Mouse (Mus musculus) G1E (cell line): ENCODE data around the gene Pla2g6. TPM values are rescaled to one million over a fixed set of nuclear protein-coding genes. Genes with fewer than 3 reads are reported as not detected.

Experiments
- ATAC-seq: 2 replicates; pipeline ENCODE4 v1.8.0; 2016; ENCODE audit warnings: mild to moderate bottlenecking; ENCODE audit not compliant: insufficient number of reproducible peaks, poor library complexity, low FRiP score, severe bottlenecking; ENCODE audit errors: extremely low read depth
- DNase-seq: peaks from one replicate; pipeline ENCODE4 v3.0.0; 2012; ENCODE audit warnings: low spot score
- H3K27me3 ChIP-seq: 2 replicates; pipeline ENCODE4 v1.6.1; 2012; ENCODE audit warnings: mild to moderate bottlenecking, low read length, inconsistent platforms; ENCODE audit not compliant: insufficient read depth
- H3K36me3 ChIP-seq: replicated peaks from 2 replicates; pipeline ENCODE3; 2012; ENCODE audit warnings: mild to moderate bottlenecking, inconsistent platforms
- H3K4me1 ChIP-seq: 2 replicates; pipeline ENCODE4 v1.6.1; 2012; ENCODE audit warnings: low read depth, low read length, inconsistent platforms, mixed read lengths; ENCODE audit not compliant: insufficient read depth
- H3K4me3 ChIP-seq: 2 replicates; pipeline ENCODE4 v1.5.1; 2012; ENCODE audit warnings: low read depth, mild to moderate bottlenecking, inconsistent platforms, low read length, moderate library complexity, mixed read lengths
- H3K9me3 ChIP-seq: replicated peaks from 2 replicates; pipeline ENCODE4 v1.6.1; 2012; ENCODE audit warnings: inconsistent platforms
- CTCF ChIP-seq: IDR thresholded peaks from 2 replicates; pipeline ENCODE4 v1.5.1; 2012; ENCODE audit warnings: low read depth, low read length, inconsistent platforms, mixed read lengths
- GATA1 ChIP-seq: IDR thresholded peaks from 2 replicates; pipeline ENCODE4 v1.6.1; 2012; ENCODE audit warnings: borderline replicate concordance, low read length, inconsistent platforms, mixed read lengths
- GATA2 ChIP-seq: IDR thresholded peaks from 2 replicates; pipeline ENCODE4 v1.6.1; 2012; ENCODE audit warnings: low read depth, low read length, inconsistent platforms, borderline replicate concordance
- POLR2AphosphoS5 ChIP-seq: IDR thresholded peaks from 2 replicates; pipeline ENCODE4 v1.6.1; 2012; ENCODE audit warnings: low read depth, low read length, inconsistent platforms; ENCODE audit not compliant: insufficient replicate concordance
- TAL1 ChIP-seq: conservative IDR thresholded peaks from 2 replicates; pipeline ENCODE4 v1.6.1; 2012; ENCODE audit warnings: low read depth, low read length, inconsistent platforms, mixed read lengths
- polyA plus RNA-seq: library from polyadenylated mRNA; stranded (reverse); fragments of >175 nt; gene quantifications from 2 replicates; pipeline ENCODE4 v1.2.3, GENCODE M21; 2012
- total RNA-seq, 2 experiments: library from RNA; stranded (forward) in 1 of 2; stranded (reverse) in 1 of 2; fragments of 200-1000 nt in 1 of 2; fragments of >200 nt in 1 of 2; fragmentation: Nextera tagmentation in 1 of 2; gene quantifications; 2 replicates each; pipeline ENCODE4 v1.2.3; 2014 to 2017

The Pla2g6 gene
- total and polyA plus RNA-seq, 3 experiments, result 6.5 to 26.4 (median 24.5) TPM

DNA sequence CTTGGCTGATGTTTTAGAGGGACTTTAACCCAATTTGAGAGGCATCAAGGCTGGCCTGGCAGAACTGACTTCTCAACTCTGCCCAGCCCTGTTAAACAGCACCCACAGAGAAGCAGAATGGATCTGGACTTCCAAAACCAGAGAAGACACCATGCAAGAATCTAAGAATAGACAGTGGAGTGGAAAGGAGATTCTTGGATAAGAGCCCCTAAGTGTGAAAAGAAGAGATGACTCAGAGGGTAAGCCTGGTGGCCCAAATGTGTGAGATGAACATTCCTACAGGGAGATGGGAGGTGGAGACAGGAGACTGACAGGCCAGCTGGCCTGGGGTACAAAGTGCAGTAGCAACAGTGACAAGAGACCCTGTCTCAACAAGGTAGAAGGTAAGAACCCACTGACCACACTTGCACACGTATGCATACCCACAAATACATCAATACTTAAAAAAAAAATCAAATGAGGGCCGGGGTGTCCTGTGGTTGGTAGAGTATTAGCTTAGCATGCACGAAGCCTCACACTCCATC is 65.3 kb downstream of the Pla2g6 start:
- Histone ChIP-seq H3K36me3 (no peaks in the 10 kb centered on the region), H3K9me3 (no peaks in the 10 kb centered on the region), H3K27me3 (peaks cover 44% of the 10 kb centered on the region), H3K4me1 (no peaks in the 10 kb centered on the region), H3K4me3 (no peak overlapping the region)
- ATAC-seq (no peak), DNase-seq (no peak)
- no peak for TF ChIP-seq CTCF
- no peak for TF ChIP-seq GATA1
- TF ChIP-seq TAL1, result no peak
- no peak for TF ChIP-seq GATA2
- no peak for TF ChIP-seq POLR2AphosphoS5

- peaks cover 40% of the 10 kb centered on the region for H3K27me3 ChIP-seq
- no peak overlapping the region for H3K4me3 ChIP-seq
- H3K9me3 ChIP-seq, result no peaks in the 10 kb centered on the region
- H3K36me3 ChIP-seq, result no peaks in the 10 kb centered on the region
- TF ChIP-seq CTCF, result no peak
- TF ChIP-seq TAL1, result no peak
- no peak for TF ChIP-seq GATA1
- TF ChIP-seq GATA2, result no peak
- no peak for TF ChIP-seq POLR2AphosphoS5
- DNase-seq (no peak), ATAC-seq (no peak)
- H3K4me1 ChIP-seq, result no peaks in the 10 kb centered on the region
These were observed 65.8 kb downstream of the Pla2g6 start for GRCm38 (mm10) chr15:79262375-79262774.

- H3K36me3 ChIP-seq, result no peaks in the 10 kb centered on the region
- DNase-seq, result no peak
- peaks cover 33% of the 10 kb centered on the region for H3K27me3 ChIP-seq
- ATAC-seq, result no peak
- no peaks in the 10 kb centered on the region for H3K4me1 ChIP-seq
- H3K9me3 ChIP-seq, result no peaks in the 10 kb centered on the region
- TF ChIP-seq CTCF, result no peak
- no peak overlapping the region for H3K4me3 ChIP-seq
These were observed 66.4 kb downstream of the Pla2g6 start for GRCm38 (mm10) chr15:79261757-79262156.

- Histone ChIP-seq H3K36me3 (no peaks in the 10 kb centered on the region), H3K27me3 (peaks cover 29% of the 10 kb centered on the region), H3K9me3 (no peaks in the 10 kb centered on the region), H3K4me1 (no peaks in the 10 kb centered on the region), H3K4me3 (no peak overlapping the region)
- no peak for DNase-seq
- TF ChIP-seq CTCF (no peak), POLR2AphosphoS5 (no peak), GATA2 (no peak), TAL1 (no peak)
- no peak for ATAC-seq
These were observed 67.0 kb downstream of the Pla2g6 start for GRCm38 (mm10) chr15:79261095-79261725.

DNA sequence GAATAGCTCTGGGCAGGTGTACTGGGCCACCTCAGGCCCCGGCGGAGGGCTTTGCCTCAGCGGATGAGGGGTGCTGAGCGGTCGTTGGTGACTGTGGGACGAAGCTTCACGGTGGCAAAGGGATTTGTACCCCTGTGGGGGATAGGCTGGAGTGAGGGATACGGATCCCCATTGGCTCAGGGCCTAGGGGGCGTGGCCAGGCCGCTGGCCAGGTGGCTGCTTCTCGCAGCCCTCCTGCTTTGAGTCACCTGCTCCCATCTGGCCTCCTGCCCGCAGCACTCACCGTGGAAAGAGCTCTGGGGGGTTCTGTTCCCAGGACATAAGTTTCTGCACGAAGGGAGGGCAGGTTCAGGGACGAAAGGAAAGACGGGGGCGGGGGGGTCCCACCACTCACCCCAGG is 69.7 kb downstream of the Pla2g6 start:
- Histone ChIP-seq H3K9me3 (no peaks in the 10 kb centered on the region), H3K36me3 (no peaks in the 10 kb centered on the region), H3K4me3 (no peak overlapping the region), H3K27me3 (peaks cover 34% of the 10 kb centered on the region), H3K4me1 (no peaks in the 10 kb centered on the region)
- ATAC-seq (no peak), DNase-seq (no peak)
- TF ChIP-seq TAL1, result no peak
- TF ChIP-seq GATA1, result no peak
- no peak for TF ChIP-seq GATA2
- TF ChIP-seq CTCF, result no peak
- TF ChIP-seq POLR2AphosphoS5, result no peak

- no peaks in the 10 kb centered on the region for H3K4me1 ChIP-seq
- H3K27me3 ChIP-seq, result peaks cover 13% of the 10 kb centered on the region
- ATAC-seq, result no peak
These were observed 73.5 kb downstream of the Pla2g6 start, which contains the start of gene Slc16a8 for GRCm38 (mm10) chr15:79254661-79255060. TSS of gene Slc16a8 (minus strand) at chr15:79254761.

DNA sequence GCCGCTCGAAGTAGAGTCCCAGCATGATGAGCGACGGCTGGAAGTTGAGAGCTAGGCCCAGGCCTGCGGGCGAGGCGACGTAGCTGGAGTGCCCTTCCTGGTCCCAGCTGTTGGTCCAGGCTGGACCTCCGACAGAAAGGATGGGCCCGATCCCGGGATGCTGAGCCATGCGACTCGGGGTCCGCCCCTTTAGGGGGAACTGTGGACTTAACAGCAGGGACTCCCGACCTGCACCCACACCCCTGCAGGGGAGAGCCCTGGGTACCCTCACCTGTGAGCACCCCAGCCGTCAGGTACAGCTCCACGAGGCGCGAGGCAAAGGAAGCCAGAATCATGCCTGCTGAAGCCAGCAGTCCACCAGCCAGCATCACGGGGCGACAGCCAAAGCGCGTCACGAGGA is 75.6 kb downstream of the Pla2g6 start:
- no peak for ATAC-seq
- Histone ChIP-seq H3K36me3 (peaks cover 50% of the 10 kb centered on the region), H3K9me3 (peaks cover 3% of the 10 kb centered on the region; the same call in 1 of the 2 replicates), H3K4me3 (no peak overlapping the region), H3K4me1 (no peaks in the 10 kb centered on the region), H3K27me3 (peaks cover 8% of the 10 kb centered on the region)
- TF ChIP-seq CTCF, result no peak
- no peak for DNase-seq

More at GRCm38 (mm10) chr15:79254661-79255060, 73.5 kb downstream of the Pla2g6 start, which contains the start of gene Slc16a8:
- H3K36me3 ChIP-seq, result peaks cover 30% of the 10 kb centered on the region
- TF ChIP-seq TAL1 (no peak), GATA2 (no peak), GATA1 (no peak), POLR2AphosphoS5 (no peak)
- H3K9me3 ChIP-seq, result peaks cover 3% of the 10 kb centered on the region; the same call in 1 of the 2 replicates
- no peak within 1 kb of the TSS for H3K4me3 ChIP-seq
- DNase-seq, result no peak
